Mouse (Mus musculus) limb, embryonic 11.5 days (tissue): ENCODE results near the gene Cdkn1c. TPM values are rescaled to one million over a fixed set of nuclear protein-coding genes. Genes with fewer than 3 reads are reported as not detected.
A peak's percentile ranks its signal among the peaks of the same experiment; 100 is the strongest.

Source experiments
- ATAC-seq: fragments of 200-750 bp; cut with Nextera tagmentation; 2 replicates; pipeline ENCODE4 v1.8.0; 2017; ENCODE audit warnings: low read depth; ENCODE audit not compliant: insufficient number of reproducible peaks, low FRiP score, low TSS enrichment
- DNase-seq: peaks from one replicate; pipeline ENCODE4 v3.0.0-alpha.2; 2015; ENCODE audit warnings: low spot score
- H3K27ac ChIP-seq: fragments of 300-500 bp; sonication (generic); replicated peaks from 2 replicates; pipeline ENCODE4 v1.5.1; 2014; ENCODE audit warnings: low read depth, mild to moderate bottlenecking, low read length
- H3K27me3 ChIP-seq: fragments of 300-500 bp; sonication (generic); 2 replicates; pipeline ENCODE4 v1.6.1; 2014; ENCODE audit warnings: mild to moderate bottlenecking, low read length, mixed read lengths; ENCODE audit not compliant: control insufficient read depth, insufficient read depth
- H3K36me3 ChIP-seq: fragments of 300-500 bp; sonication (generic); 2 replicates; pipeline ENCODE4 v1.6.1; 2014; ENCODE audit warnings: mild to moderate bottlenecking, low read length, moderate library complexity, mixed read lengths; ENCODE audit not compliant: control insufficient read depth, insufficient read depth
- H3K4me1 ChIP-seq: fragments of 300-500 bp; sonication (generic); 2 replicates; pipeline ENCODE4 v1.6.1; 2014; ENCODE audit warnings: low read length, mixed read lengths; ENCODE audit not compliant: control insufficient read depth, insufficient read depth
- H3K4me2 ChIP-seq: fragments of 300-500 bp; sonication (generic); 2 replicates; pipeline ENCODE4 v1.6.1; 2014; ENCODE audit warnings: low read depth, mild to moderate bottlenecking, moderate library complexity; ENCODE audit not compliant: severe bottlenecking
- H3K4me3 ChIP-seq: fragments of 300-500 bp; sonication (generic); 2 replicates; pipeline ENCODE4 v1.5.1; 2014; ENCODE audit warnings: low read depth, low read length
- H3K9ac ChIP-seq: fragments of 300-500 bp; sonication (generic); 2 replicates; pipeline ENCODE4 v1.6.1; 2014; ENCODE audit warnings: mild to moderate bottlenecking, low read length
- H3K9me3 ChIP-seq: fragments of 300-500 bp; sonication (generic); 2 replicates; pipeline ENCODE4 v1.6.1; 2016; ENCODE audit warnings: low read length; ENCODE audit not compliant: control insufficient read depth
- WGBS: fragments of 180-500 bp; shearing (Covaris S2); extraction: QIAGEN DNeasy Blood & Tissue Kit; methylation state at CpG from one replicate; pipeline ENCODE4 v1.1.7; 2014; 5-methylcytosine and 5-hydroxymethylcytosine counted together
- polyA plus RNA-seq: library from polyadenylated mRNA; unstranded; fragments of >200 nt; fragmentation: Nextera tagmentation; extraction: Ambion mirVana; gene quantifications from 2 replicates; pipeline ENCODE4 v1.2.1, GENCODE M21; 2014

The Cdkn1c gene
- polyA plus RNA-seq, 1 experiment from 2014 or later: 1,081 TPM

GRCm38 (mm10) chr7:143466099-143466677 is 5.3 kb upstream of the Cdkn1c start:
- DNase-seq (peak; percentile 95), ATAC-seq (no peak)
- Histone ChIP-seq H3K4me3 (no peak overlapping the region), H3K36me3 (no peaks in the 10 kb centered on the region), H3K27ac (no peak overlapping the region), H3K27me3 (no peaks in the 10 kb centered on the region), H3K4me2 (no peak overlapping the region), H3K9ac (no peak overlapping the region), H3K4me1 (peaks cover 29% of the 10 kb centered on the region), H3K9me3 (no peaks in the 10 kb centered on the region; the same call in none of the 2 replicates)
- 26% methylated on average over 14 of the region's 14 CpGs for WGBS

- 21% methylated on average over 56 of the region's 56 CpGs for WGBS
- Histone ChIP-seq H3K4me2 (peak overlapping the region; percentile 43), H3K4me1 (peaks cover 29% of the 10 kb centered on the region), H3K27ac (peak overlapping the region; percentile 80), H3K36me3 (no peaks in the 10 kb centered on the region), H3K9me3 (peaks cover 12% of the 10 kb centered on the region), H3K4me3 (0 out of 2 replicates have a peak overlapping the region, but pooled peaks have one; percentile 5), H3K27me3 (no peaks in the 10 kb centered on the region), H3K9ac (peak overlapping the region; percentile 51)
- DNase-seq: peak; percentile 85
- peak; percentile 59 for ATAC-seq
These were observed 4.1 kb upstream of the Cdkn1c start for GRCm38 (mm10) chr7:143464811-143465560.

- Histone ChIP-seq H3K4me2 (no peak overlapping the region), H3K4me1 (peaks cover 29% of the 10 kb centered on the region), H3K36me3 (no peaks in the 10 kb centered on the region), H3K9ac (no peak overlapping the region), H3K9me3 (peaks cover 20% of the 10 kb centered on the region), H3K27ac (peak overlapping the region; percentile 80), H3K4me3 (no peak overlapping the region), H3K27me3 (no peaks in the 10 kb centered on the region)
- 32% methylated on average over 11 of the region's 11 CpGs for WGBS
- ATAC-seq: no peak
- peak; percentile 92 for DNase-seq
These were observed 3.1 kb upstream of the Cdkn1c start for GRCm38 (mm10) chr7:143463865-143464415.

- H3K4me1 ChIP-seq: peaks cover 28% of the 10 kb centered on the region
- no peaks in the 10 kb centered on the region for H3K36me3 ChIP-seq
- H3K9me3 ChIP-seq: peaks cover 20% of the 10 kb centered on the region
These were observed 1.7 kb upstream of the Cdkn1c start for GRCm38 (mm10) chr7:143462516-143462915.

GRCm38 (mm10) chr7:143461920-143462319 is 1.1 kb upstream of the Cdkn1c start:
- peak overlapping the region; percentile 76 for H3K27ac ChIP-seq
- peak overlapping the region; percentile 30; the same call in 1 of the 2 replicates for H3K4me2 ChIP-seq
- DNase-seq (peak; percentile 56), ATAC-seq (no peak)
- H3K4me3 ChIP-seq: no peak overlapping the region
- no peak overlapping the region for H3K9ac ChIP-seq
- peaks cover 20% of the 10 kb centered on the region for H3K9me3 ChIP-seq
- H3K36me3 ChIP-seq: no peaks in the 10 kb centered on the region
- H3K4me1 ChIP-seq: peaks cover 23% of the 10 kb centered on the region; the same call in 1 of the 2 replicates
- H3K27me3 ChIP-seq: no peaks in the 10 kb centered on the region
- 32% methylated on average over 11 of the region's 11 CpGs for WGBS

More at GRCm38 (mm10) chr7:143462516-143462915, 1.7 kb upstream of the Cdkn1c start:
- peak overlapping the region; percentile 76 for H3K27ac ChIP-seq
- H3K4me2 ChIP-seq: no peak overlapping the region; the same call in 1 of the 2 replicates
- ATAC-seq: no peak
- H3K4me3 ChIP-seq: no peak overlapping the region
- no peak overlapping the region for H3K9ac ChIP-seq
- WGBS: 75% methylated on average over 5 of the region's 5 CpGs
- no peak for DNase-seq
- H3K27me3 ChIP-seq: no peaks in the 10 kb centered on the region

GRCm38 (mm10) chr7:143461294-143461870 is 532 bp upstream of the Cdkn1c start:
- Histone ChIP-seq H3K4me2 (peak overlapping the region; percentile 30; the same call in 1 of the 2 replicates), H3K9me3 (peaks cover 20% of the 10 kb centered on the region), H3K36me3 (no peaks in the 10 kb centered on the region), H3K9ac (peak overlapping the region; percentile 2; the same call in 1 of the 2 replicates), H3K27ac (peak overlapping the region; percentile 76), H3K27me3 (no peaks in the 10 kb centered on the region), H3K4me1 (peaks cover 23% of the 10 kb centered on the region; the same call in 1 of the 2 replicates), H3K4me3 (0 out of 2 replicates have a peak overlapping the region, but pooled peaks have one; percentile 0)
- WGBS: 20% methylated on average over 27 of the region's 32 CpGs
- ATAC-seq: peak; percentile 10; the same call in 1 of the 2 replicates
- DNase-seq: no peak

- peak overlapping the region; percentile 88 for H3K9ac ChIP-seq
- H3K27ac ChIP-seq: peak overlapping the region; percentile 72
- ATAC-seq (0 out of 2 replicates have a peak, but pooled peaks have one; percentile 0), DNase-seq (no peak)
- 31% methylated on average over 56 of the region's 60 CpGs for WGBS
- 0 out of 2 replicates have a peak, but pooled peaks cover 20% of the 10 kb centered on the region for H3K4me1 ChIP-seq
- no peaks in the 10 kb centered on the region for H3K27me3 ChIP-seq
- H3K4me3 ChIP-seq: peak overlapping the region; percentile 72
- peaks cover 20% of the 10 kb centered on the region for H3K9me3 ChIP-seq
- no peaks in the 10 kb centered on the region for H3K36me3 ChIP-seq
- peak overlapping the region; percentile 62 for H3K4me2 ChIP-seq
These were observed 524 bp downstream of the Cdkn1c start for GRCm38 (mm10) chr7:143460217-143460834.
